Mouse (Mus musculus): ENCODE measurements around the gene Cpne6. TPM values are rescaled to one million over a fixed set of nuclear protein-coding genes. Genes with fewer than 3 reads are reported as not detected.

The Cpne6 gene
- polyA plus RNA-seq, 1 experiment: not detected

DNA sequence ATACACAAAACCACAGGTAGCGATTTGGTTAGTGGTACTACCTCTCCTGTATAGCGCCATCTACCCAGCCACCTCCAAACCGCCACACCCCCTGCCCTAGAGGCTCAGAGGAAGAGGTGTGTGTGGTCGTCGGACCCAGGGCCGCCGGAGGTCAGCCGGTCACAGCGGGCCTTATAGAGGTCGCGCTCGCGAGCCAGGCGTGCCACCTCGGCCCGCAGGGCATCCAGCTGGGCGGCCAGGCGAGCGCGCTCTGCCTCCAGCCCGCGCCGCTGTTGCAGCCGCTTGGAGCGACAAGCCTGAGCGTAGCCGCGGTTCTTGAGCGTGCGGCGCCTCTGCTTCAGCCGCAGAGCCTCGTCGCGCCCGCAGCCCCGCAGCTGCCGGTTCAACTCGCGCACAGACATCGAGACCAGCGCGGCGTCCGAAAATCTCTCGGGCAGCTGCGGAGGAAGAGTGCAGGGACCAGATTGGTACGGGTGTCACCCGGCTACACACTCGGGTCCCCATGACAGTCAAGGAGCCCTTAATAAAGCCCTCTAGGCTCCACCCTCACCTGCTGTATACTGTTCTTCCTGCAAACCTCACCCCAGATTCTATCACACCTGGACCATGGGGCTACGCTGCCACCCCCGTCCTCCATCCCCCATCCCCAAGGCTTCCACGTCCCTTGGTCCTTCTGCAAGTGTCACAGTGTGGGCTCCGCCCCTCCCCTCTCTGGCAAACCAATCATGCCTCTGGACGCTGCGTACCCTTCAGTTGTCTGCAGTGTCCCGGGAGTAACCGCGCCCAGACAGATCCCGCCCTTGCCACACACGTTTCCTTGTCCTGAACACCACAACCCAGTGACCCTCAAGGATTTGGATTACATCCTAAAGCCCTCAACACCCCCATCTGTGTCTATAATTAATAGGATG, 10.5 kb downstream of the Cpne6 start:
- peak overlapping the region; percentile 36 for H3K4me3 ChIP-seq (ENCODE audit: insufficient read depth, low read depth, low read length)

DNA sequence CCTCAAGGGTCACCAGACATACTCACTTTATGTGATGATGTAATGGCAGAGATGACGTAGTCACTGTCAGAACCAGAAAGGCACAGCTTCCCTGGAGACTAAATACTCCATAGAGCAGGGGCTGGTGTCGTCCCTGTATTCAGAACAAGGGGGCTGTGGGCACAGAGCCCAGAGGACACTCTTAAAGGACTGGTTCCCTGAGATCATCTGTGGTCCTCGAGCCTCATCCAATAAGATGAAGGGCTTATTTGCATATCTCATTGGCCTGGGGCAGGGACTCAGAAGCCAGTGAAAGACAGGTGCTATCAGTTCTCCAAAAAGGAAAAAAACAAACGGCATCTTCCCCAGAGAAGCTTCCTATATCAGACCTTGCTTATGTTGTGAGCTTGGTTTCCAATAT, 13.8 kb downstream of the Cpne6 start:
- Histone ChIP-seq H3K4me1 (ENCODE audit: control insufficient read depth, insufficient read depth, insufficient read length, low read length) (no peaks in the 10 kb centered on the region), H3K4me3 (ENCODE audit: insufficient read depth, low read depth, low read length) (no peak overlapping the region), H3K27ac (replicated peaks; ENCODE audit: low read depth, low read length) (no peak overlapping the region)

More for the DNA sequence above, 10.5 kb downstream of the Cpne6 start:
- Histone ChIP-seq H3K27ac (replicated peaks; ENCODE audit: low read depth, low read length) (no peak overlapping the region), H3K4me1 (ENCODE audit: control insufficient read depth, insufficient read depth, insufficient read length, low read length) (no peaks in the 10 kb centered on the region)

DNA sequence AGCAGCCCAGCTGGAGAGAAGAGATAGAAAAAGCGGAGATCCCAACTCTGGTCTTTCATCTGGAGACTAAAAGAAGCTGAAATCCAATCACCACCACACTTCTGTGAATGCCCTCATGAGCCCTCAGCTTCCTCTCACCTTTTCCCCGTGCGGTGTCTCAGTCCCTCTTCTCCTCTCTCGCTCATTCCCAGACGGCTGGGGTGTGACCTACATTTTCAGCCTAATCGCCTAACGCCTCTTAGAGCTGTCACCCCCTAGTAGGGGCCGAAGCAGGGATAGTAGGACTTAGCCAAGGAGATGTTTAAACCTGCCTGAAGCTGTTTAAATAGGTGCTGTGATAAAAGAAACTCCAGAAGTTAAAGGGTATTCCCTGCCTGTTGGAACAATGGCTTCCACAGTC, 14.5 kb downstream of the Cpne6 start, which contains the start of gene Nrl:
Gene Nrl, minus strand, starts transcription at position 197 of the 400 bp plus-strand sequence.
- no peak within 1 kb of the TSS for H3K27ac ChIP-seq (replicated peaks; ENCODE audit: low read depth, low read length)
- no peaks in the 10 kb centered on the region for H3K4me1 ChIP-seq (ENCODE audit: control insufficient read depth, insufficient read depth, insufficient read length, low read length)

DNA sequence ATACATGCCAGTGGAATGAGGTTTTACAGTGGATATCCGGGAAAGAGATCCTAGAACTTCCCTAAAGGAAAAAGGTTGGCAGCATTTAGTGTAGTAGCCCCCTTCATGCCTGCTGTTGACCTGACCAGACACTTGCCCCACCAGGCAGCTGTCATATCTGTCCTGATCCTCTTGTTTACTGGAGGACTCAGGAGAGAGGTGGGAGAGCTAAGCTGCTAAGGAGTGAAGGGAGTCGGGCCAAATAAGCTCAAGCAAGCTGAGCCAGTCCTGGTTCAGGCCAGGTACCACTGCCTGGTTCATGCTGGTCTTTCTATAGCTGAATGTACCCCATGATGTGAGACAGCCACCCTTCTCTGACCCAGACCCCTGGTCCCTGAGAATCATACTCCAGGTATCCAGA, 16.4 kb downstream of the Cpne6 start:
- Histone ChIP-seq H3K4me3 (ENCODE audit: insufficient read depth, low read depth, low read length) (no peak overlapping the region), H3K4me1 (ENCODE audit: control insufficient read depth, insufficient read depth, insufficient read length, low read length) (no peaks in the 10 kb centered on the region), H3K27ac (replicated peaks; ENCODE audit: low read depth, low read length) (no peak overlapping the region)

More for the DNA sequence above, 14.5 kb downstream of the Cpne6 start, which contains the start of gene Nrl:
- H3K4me3 ChIP-seq (ENCODE audit: insufficient read depth, low read depth, low read length): no peak within 1 kb of the TSS

DNA sequence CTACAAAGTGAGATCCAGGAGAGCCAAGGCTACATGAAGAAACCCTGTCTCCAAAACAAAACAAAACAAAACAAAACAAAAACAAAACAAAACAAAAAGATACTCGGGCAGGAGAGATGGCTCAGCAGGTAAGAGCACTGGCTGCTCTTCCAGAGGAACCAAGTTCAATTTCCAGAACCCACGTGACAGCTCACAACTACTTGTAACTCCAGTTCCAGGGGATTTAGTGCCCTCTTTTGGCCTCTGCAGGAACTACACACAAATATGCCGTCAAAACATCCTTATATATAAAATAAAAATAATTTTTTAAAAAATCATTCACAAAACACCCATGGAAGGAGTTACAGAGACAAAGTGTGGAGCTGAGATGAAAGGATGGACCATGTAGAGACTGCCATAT, 17.7 kb downstream of the Cpne6 start:
- H3K27ac ChIP-seq (replicated peaks; ENCODE audit: low read depth, low read length): no peak overlapping the region
- H3K4me3 ChIP-seq (ENCODE audit: insufficient read depth, low read depth, low read length): no peak overlapping the region
- H3K4me1 ChIP-seq (ENCODE audit: control insufficient read depth, insufficient read depth, insufficient read length, low read length): no peaks in the 10 kb centered on the region

DNA sequence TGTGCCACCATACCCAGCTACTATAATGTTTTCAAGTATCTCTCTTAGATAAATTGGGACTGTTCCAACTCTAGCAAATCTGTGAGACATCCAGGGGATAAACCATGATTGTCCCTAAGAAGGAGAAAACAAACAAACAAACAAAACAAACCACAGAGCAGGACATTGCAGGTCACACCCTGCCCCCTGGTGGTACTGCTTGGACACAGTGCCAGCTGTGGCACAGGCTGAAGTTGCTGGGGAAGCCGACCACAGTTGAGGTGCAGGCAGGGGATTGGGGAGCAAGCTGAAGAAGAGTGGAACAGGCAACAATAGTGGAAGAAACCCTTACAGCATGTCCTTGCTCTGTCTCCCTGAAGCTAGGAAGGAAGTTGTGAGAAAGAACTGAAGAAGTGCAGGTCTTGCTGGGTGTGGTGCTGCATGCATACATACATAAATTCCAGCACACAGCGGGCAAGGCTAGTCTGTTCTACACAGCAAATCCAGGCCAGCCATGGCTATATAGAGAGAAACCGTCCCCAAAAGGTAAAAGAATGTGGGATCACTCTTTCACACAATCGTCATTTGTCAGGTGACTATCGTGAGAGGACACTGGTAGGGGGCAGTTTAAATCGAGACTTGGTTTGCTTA, 26.0 kb downstream of the Cpne6 start:
- Histone ChIP-seq H3K4me3 (ENCODE audit: insufficient read depth, low read depth, low read length) (no peak overlapping the region), H3K27ac (replicated peaks; ENCODE audit: low read depth, low read length) (no peak overlapping the region), H3K4me1 (ENCODE audit: control insufficient read depth, insufficient read depth, insufficient read length, low read length) (no peaks in the 10 kb centered on the region)

DNA sequence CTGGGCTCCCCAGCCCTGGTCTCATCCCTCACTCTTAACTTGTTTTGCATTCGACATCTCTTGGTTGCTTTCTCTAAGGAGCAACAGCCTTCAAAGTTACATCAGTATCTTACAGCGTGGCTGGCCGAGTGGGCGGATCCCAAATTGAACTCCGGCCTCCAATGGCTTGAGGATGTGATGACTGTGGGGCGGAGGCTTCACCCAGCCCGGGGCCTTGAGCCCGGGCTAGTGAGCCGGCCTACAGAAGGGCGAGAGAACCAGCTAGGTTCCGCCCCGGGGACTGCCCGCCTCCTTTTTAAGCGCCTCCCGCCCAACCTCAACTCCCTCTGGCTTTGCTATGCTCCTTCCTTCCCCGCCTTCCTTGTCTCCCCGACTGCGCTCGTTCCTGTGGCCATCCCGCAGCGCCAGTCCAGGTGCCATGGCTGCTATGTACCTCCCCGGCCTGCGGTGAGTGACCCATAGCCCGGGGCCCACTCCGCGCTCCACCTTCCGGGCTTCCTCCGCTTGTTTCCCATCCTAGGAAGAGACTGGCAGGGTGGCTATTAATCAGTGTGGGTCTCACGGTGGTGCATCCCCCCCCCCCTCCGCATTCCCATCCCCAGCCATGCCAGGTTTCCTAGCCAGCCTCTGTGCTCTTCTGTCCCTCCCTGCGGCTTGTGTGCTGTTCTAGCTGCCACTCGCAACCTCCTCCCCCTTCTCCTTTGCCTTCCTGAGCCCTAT, 30.0 kb downstream of the Cpne6 start, which contains the start of gene Pck2:
Gene Pck2, plus strand, starts transcription at position 200 of the 720 bp plus-strand sequence.
- Histone ChIP-seq H3K27ac (replicated peaks; ENCODE audit: low read depth, low read length) (peak within 1 kb of the TSS; percentile 64), H3K4me3 (ENCODE audit: insufficient read depth, low read depth, low read length) (peak within 1 kb of the TSS; percentile 75), H3K4me1 (ENCODE audit: control insufficient read depth, insufficient read depth, insufficient read length, low read length) (no peaks in the 10 kb centered on the region)

DNA sequence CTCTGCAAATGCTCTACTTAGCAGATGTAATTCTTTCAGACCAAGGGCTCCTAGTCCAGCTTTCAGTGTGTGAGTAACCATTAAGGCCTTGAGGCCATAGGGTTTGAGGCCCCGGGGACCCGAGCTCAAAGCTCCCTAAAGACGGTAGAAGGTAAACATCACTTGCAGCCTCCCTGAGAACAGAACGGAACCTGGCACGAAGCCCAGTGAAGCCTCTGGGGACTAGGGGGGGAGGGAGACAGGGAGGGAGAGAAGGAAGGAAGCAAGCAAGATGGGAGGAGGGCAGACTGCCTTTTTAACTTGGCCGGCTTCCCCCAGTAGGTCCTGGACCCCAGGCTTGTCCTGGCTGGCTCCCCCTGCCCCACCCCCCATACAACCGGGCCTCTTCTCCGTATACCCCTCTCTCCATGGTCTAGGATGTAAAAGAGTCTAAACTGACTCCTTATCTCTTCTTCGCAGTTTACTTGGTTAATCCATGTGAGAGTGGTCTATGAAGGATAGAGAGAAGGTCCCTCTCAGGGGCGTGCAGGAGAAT, 30.6 kb downstream of the Cpne6 start:
- Histone ChIP-seq H3K4me3 (ENCODE audit: insufficient read depth, low read depth, low read length) (peak overlapping the region; percentile 75), H3K27ac (replicated peaks; ENCODE audit: low read depth, low read length) (peak overlapping the region; percentile 64), H3K4me1 (ENCODE audit: control insufficient read depth, insufficient read depth, insufficient read length, low read length) (no peaks in the 10 kb centered on the region)

DNA sequence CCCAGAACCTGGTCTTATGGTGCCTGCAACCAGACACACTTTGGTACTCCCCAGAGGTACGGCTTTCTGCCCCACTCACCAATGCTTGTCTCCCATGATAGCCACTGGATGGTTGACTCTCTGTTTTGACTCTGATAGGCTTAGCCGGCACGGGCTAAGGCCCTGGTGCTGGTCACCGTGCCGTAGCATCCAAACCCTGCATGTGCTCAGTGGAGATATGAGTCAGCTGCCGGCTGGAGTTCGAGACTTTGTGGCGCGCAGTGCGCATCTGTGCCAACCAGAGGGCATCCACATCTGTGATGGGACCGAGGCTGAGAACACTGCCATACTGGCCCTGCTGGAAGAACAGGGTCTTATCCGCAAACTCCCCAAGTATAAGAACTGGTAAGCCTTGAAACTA, 32.0 kb downstream of the Cpne6 start:
- Histone ChIP-seq H3K4me3 (ENCODE audit: insufficient read depth, low read depth, low read length) (no peak overlapping the region), H3K27ac (replicated peaks; ENCODE audit: low read depth, low read length) (no peak overlapping the region), H3K4me1 (ENCODE audit: control insufficient read depth, insufficient read depth, insufficient read length, low read length) (no peaks in the 10 kb centered on the region)

DNA sequence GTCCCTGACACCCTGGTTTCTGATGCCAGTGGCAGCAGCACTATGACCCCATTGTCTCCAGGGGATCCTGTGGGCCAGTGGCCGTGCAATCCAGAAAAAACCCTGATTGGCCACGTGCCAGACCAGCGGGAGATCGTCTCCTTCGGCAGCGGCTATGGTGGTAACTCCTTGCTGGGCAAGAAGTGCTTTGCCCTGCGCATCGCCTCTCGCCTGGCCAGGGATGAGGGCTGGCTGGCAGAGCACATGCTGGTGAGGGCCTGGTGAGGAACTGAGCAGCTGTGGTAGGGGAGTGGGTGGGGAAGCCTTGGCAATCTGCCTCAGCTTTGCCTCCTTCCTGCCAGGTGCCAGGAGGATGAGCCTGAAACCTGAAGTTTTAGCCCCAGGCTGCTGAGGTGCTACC, 34.1 kb downstream of the Cpne6 start:
- no peak overlapping the region for H3K27ac ChIP-seq (replicated peaks; ENCODE audit: low read depth, low read length)
- no peak overlapping the region for H3K4me3 ChIP-seq (ENCODE audit: insufficient read depth, low read depth, low read length)
- H3K4me1 ChIP-seq (ENCODE audit: control insufficient read depth, insufficient read depth, insufficient read length, low read length): 0 out of 2 replicates have a peak, but pooled peaks cover 3% of the 10 kb centered on the region

DNA sequence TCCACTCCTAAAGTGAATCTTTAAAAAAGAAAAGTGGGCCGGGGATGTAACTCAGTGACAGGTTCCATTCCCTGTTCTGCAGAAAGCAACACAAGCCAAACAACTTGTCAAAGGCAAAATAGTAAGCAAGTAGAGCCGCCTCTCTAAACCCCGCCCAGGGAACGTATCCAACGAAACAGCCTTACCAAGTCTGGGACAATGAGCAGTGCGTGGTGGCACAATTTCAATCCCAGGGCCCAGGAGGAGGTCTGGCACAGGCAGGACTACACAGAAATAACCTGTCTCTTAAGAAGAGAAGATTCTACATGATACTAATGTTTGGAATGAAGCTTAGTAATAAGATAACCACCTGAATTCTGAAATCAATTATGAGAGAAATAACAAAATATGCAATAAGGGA, 39.9 kb downstream of the Cpne6 start:
- H3K27ac ChIP-seq (replicated peaks; ENCODE audit: low read depth, low read length): no peak overlapping the region
- H3K4me1 ChIP-seq (ENCODE audit: control insufficient read depth, insufficient read depth, insufficient read length, low read length): 0 out of 2 replicates have a peak, but pooled peaks cover 3% of the 10 kb centered on the region
- H3K4me3 ChIP-seq (ENCODE audit: insufficient read depth, low read depth, low read length): no peak overlapping the region

DNA sequence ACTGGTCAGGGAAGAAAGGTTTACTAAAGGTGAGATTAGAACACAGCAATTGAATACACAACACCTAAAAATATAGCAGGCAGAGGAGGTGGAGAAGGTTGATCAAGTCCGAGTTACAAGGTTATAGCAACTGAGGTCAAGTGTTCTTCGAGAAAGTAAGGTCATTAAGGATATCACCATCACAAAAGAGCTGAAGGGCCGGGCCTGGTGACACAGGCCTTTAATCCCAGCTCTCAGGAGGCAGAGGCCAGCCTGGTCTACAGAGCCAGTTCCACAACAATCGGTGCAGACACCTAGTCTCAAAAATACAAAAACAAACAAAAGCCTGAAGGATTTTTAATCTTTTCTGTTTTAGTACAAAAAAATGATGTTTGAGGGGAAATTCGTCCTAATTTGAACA, 41.1 kb downstream of the Cpne6 start:
- H3K4me1 ChIP-seq (ENCODE audit: control insufficient read depth, insufficient read depth, insufficient read length, low read length): 0 out of 2 replicates have a peak, but pooled peaks cover 3% of the 10 kb centered on the region
- H3K27ac ChIP-seq (replicated peaks; ENCODE audit: low read depth, low read length): no peak overlapping the region
- H3K4me3 ChIP-seq (ENCODE audit: insufficient read depth, low read depth, low read length): no peak overlapping the region

DNA sequence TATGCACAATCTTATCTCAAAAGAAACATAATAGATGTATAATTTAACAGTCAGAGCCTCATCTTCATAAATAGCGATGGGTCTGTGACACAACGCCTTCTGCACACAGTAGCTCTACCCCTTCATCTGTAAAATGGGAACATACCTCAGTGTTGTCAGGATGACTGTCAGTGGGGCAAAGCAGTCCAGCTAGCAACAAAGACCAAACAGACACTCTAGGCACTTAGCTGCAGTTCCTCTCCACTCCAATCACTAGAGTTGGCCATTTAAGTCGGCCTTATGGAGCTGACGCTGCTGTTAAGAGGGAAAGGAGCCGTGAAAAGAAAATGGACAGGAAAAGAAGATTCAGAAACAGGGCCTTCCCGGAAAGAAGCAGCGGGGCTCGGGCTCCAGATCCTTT, 41.5 kb downstream of the Cpne6 start:
- Histone ChIP-seq H3K4me1 (ENCODE audit: control insufficient read depth, insufficient read depth, insufficient read length, low read length) (0 out of 2 replicates have a peak, but pooled peaks cover 3% of the 10 kb centered on the region), H3K27ac (replicated peaks; ENCODE audit: low read depth, low read length) (no peak overlapping the region), H3K4me3 (ENCODE audit: insufficient read depth, low read depth, low read length) (no peak overlapping the region)

DNA sequence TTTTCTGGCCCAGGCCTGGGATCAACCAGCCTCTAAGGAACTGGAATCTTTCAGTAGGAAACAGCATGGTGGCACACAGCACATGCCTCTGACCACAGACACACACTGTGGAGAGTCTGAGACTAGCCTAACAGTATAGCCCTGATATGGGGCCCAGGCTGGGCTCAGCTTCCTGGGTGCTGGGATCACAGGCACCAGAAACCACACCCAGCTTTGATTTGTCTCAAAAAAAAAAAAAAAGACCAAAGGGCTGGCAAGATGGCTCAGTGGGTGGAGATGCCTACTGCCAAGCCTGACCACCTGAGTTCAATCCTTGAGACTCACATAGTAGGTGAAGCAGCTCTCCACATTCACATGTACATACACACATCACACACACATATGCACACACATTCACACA, 44.4 kb downstream of the Cpne6 start:
- no peaks in the 10 kb centered on the region for H3K4me1 ChIP-seq (ENCODE audit: control insufficient read depth, insufficient read depth, insufficient read length, low read length)
- no peak overlapping the region for H3K27ac ChIP-seq (replicated peaks; ENCODE audit: low read depth, low read length)
- no peak overlapping the region for H3K4me3 ChIP-seq (ENCODE audit: insufficient read depth, low read depth, low read length)

DNA sequence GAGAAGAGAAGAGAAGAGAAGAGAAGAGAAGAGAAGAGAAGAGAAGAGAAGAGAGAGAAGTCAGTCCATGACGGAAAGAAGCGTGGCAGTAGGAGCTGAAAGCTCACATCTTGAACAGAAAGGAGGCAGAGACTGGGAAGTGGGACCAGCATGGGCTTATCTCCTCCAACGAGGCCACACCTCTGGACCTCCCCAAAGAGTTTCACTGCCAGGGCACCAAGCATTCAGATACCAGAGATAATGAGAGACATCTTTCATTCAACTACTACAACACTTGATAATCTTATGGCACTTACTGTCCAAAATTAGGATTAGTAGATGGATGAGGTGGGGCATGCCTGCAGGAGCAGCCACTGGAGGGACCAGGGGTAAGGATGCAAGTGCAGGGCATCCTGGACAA, 45.5 kb downstream of the Cpne6 start:
- no peak overlapping the region for H3K4me3 ChIP-seq (ENCODE audit: insufficient read depth, low read depth, low read length)

More for the DNA sequence above, 45.5 kb downstream of the Cpne6 start:
- Histone ChIP-seq H3K27ac (replicated peaks; ENCODE audit: low read depth, low read length) (no peak overlapping the region), H3K4me1 (ENCODE audit: control insufficient read depth, insufficient read depth, insufficient read length, low read length) (no peaks in the 10 kb centered on the region)
